In genomic region chr19:53193964-53194582, GRCm38 (mm10) we compare ENCODE assay signal across 8 mouse cellular contexts. TPM values are rescaled to one million over a fixed set of nuclear protein-coding genes. Genes with fewer than 3 reads are reported as not detected.
DNase-seq lines count a peak whose midpoint lies in the region; ATAC-seq lines count a peak whose summit lies in the region.

No protein-coding gene starts in this region.

- peak; percentile 47 for DNase-seq in gastrocnemius, adult 18-20 months (ENCODE audit: low spot score)
- no peak for DNase-seq in gastrocnemius, postnatal 4 days (ENCODE audit: low spot score in 2 of 2)
- DNase-seq in Muller cell, postnatal 12 days (ENCODE audit: inconsistent ontology term) = peak; percentile 49
- peak; percentile 83 for DNase-seq in lung, postnatal 36 days
- peak; percentile 52 for DNase-seq in thymus, postnatal 0 days (ENCODE audit: low spot score)
- DNase-seq in frontal cortex, postnatal 36 days (ENCODE audit: low spot score in 2 of 2) = no peak

- peak; percentile 63; the same call in 1 of the 2 replicates for ATAC-seq in heart, embryonic 14.5 days (ENCODE audit: insufficient number of reproducible peaks, insufficient read depth, low FRiP score, low read depth)
- ATAC-seq in midbrain, embryonic 15.5 days (replicated peaks) = no peak

- no peaks in the 10 kb centered on the region for H3K27me3 ChIP-seq in heart, embryonic 14.5 days (ENCODE audit: control insufficient read depth, insufficient read depth, low read length)
- no peaks in the 10 kb centered on the region for H3K27me3 ChIP-seq in midbrain, embryonic 15.5 days (replicated peaks)

- H3K4me1 ChIP-seq in heart, embryonic 14.5 days (ENCODE audit: control insufficient read depth in 2 of 2, insufficient read depth in 2 of 2, low read length in 2 of 2) = peaks cover 30 to 68% of the 10 kb centered on the region in 2 experiments
- no peaks in the 10 kb centered on the region for H3K4me1 ChIP-seq in midbrain, embryonic 15.5 days

- peak overlapping the region; percentile 44 for H3K9ac ChIP-seq in heart, embryonic 14.5 days (ENCODE audit: low read length)
- no peak overlapping the region for H3K9ac ChIP-seq in midbrain, embryonic 15.5 days

- no peaks in the 10 kb centered on the region for H3K9me3 ChIP-seq in heart, embryonic 14.5 days (ENCODE audit: control insufficient read depth, low read length)
- no peaks in the 10 kb centered on the region for H3K9me3 ChIP-seq in midbrain, embryonic 15.5 days

- no peaks in the 10 kb centered on the region for H3K36me3 ChIP-seq in heart, embryonic 14.5 days (ENCODE audit: control insufficient read depth, insufficient read depth, low read length)
- H3K36me3 ChIP-seq in midbrain, embryonic 15.5 days (replicated peaks) = no peaks in the 10 kb centered on the region

- 36% methylated on average over 11 of the region's 11 CpGs for WGBS in heart, embryonic 14.5 days
- 74% methylated on average over 11 of the region's 11 CpGs for WGBS in midbrain, embryonic 15.5 days

- peak overlapping the region; percentile 57 for H3K4me2 ChIP-seq in heart, embryonic 14.5 days (ENCODE audit: low read length)
- H3K4me2 ChIP-seq in midbrain, embryonic 15.5 days = no peak overlapping the region

- no peak overlapping the region for H3K4me3 ChIP-seq in heart, embryonic 14.5 days (ENCODE audit: control insufficient read depth in 1 of 2, insufficient read depth in 1 of 2, low read depth in 1 of 2, low read length in 2 of 2)
- no peak overlapping the region for H3K4me3 ChIP-seq in midbrain, embryonic 15.5 days

- peak overlapping the region; percentile 70 to 85 for H3K27ac ChIP-seq in heart, embryonic 14.5 days (replicated peaks in 1 of 2; ENCODE audit: control insufficient read depth in 1 of 2, insufficient read depth in 1 of 2, low read depth in 2 of 2, low read length in 2 of 2)
- H3K27ac ChIP-seq in midbrain, embryonic 15.5 days = no peak overlapping the region

RNA-seq across cellular contexts. Expression of gene Add3, which starts 53.8 kb away (rescaled TPM):
- total RNA-seq in gastrocnemius, adult 18-20 months (2021) = 10 to 100 TPM; 23.0 to 30.5 TPM
- 10 to 100 TPM; 76.6 to 85.1 TPM for total RNA-seq in gastrocnemius, postnatal 4 days (2021)
- polyA plus RNA-seq in heart, embryonic 14.5 days (2014; fragmentation: Nextera tagmentation; extraction: Ambion mirVana) = 129 and 134 TPM in 2 replicates
- 41.5 and 42.7 TPM in 2 replicates for polyA plus RNA-seq in thymus, postnatal 0 days (2015; fragmentation: Nextera tagmentation; extraction: Ambion mirVana)
- 30.2 and 33.6 TPM in 2 replicates for polyA plus RNA-seq in midbrain, embryonic 15.5 days (2015; fragmentation: Nextera tagmentation; extraction: Ambion mirVana)

Comparison
In these comparisons a context has a peak if more than half of its experiments do, and no peak if none do; other contexts are left out.
1. DNase-seq: peak in gastrocnemius, adult 18-20 months (single experiment), Muller cell, postnatal 12 days (single experiment), lung, postnatal 36 days (single experiment) and thymus, postnatal 0 days (single experiment); none in gastrocnemius, postnatal 4 days (0 of 2) and frontal cortex, postnatal 36 days (0 of 2).